Mouse (Mus musculus): ENCODE measurements around the gene Sema6c. TPM values are rescaled to one million over a fixed set of nuclear protein-coding genes. Genes with fewer than 3 reads are reported as not detected.

Gene Sema6c
- 8.0 and 8.5 TPM in 2 replicates for polyA plus RNA-seq (2012; rRNA removed)

GRCm38 (mm10) chr3:95159987-95160963, at the start of gene Sema6c:
TSS of gene Sema6c (plus strand) at chr3:95160457.
- no peak within 1 kb of the TSS for H3K27ac ChIP-seq (ENCODE audit: insufficient read depth, low read depth, low read length)
- no peak for TF ChIP-seq POLR2A (IDR thresholded peaks at IDR 0.05; ENCODE audit: low read depth, low read length)
- no peak for TF ChIP-seq CTCF (conservative IDR thresholded peaks at IDR 0.05; ENCODE audit: insufficient read depth, insufficient read length, low read depth, low read length)
- H3K4me1 ChIP-seq (ENCODE audit: control insufficient read depth, insufficient read depth, low read length) = peaks cover 9% of the 10 kb centered on the region; the same call in 1 of the 2 replicates
- H3K36me3 ChIP-seq (ENCODE audit: control insufficient read depth, insufficient read depth, low read length) = no peaks in the 10 kb centered on the region
- H3K4me3 ChIP-seq (ENCODE audit: insufficient read depth, low read depth, low read length) = peak within 1 kb of the TSS; percentile 93
- peak; percentile 95 for DNase-seq
- no peaks in the 10 kb centered on the region for H3K27me3 ChIP-seq (replicated peaks; ENCODE audit: control insufficient read depth, insufficient read depth, low read length)
- under 1% methylated on average over 66 of the region's 66 CpGs for WGBS

- H3K4me3 ChIP-seq (ENCODE audit: insufficient read depth, low read depth, low read length) = peak within 1 kb of the TSS; percentile 90
- H3K27me3 ChIP-seq (replicated peaks; ENCODE audit: control insufficient read depth, insufficient read depth, low read length) = no peaks in the 10 kb centered on the region
- H3K4me1 ChIP-seq (ENCODE audit: control insufficient read depth, insufficient read depth, low read length) = peaks cover 6% of the 10 kb centered on the region; the same call in 1 of the 2 replicates
- peak; percentile 95 for DNase-seq
- under 1% methylated on average over 54 of the region's 54 CpGs for WGBS
- peak; percentile 48 for TF ChIP-seq POLR2A (IDR thresholded peaks at IDR 0.05; ENCODE audit: low read depth, low read length)
- TF ChIP-seq CTCF (conservative IDR thresholded peaks at IDR 0.05; ENCODE audit: insufficient read depth, insufficient read length, low read depth, low read length) = no peak
- H3K27ac ChIP-seq (ENCODE audit: insufficient read depth, low read depth, low read length) = peak within 1 kb of the TSS; percentile 76
- H3K36me3 ChIP-seq (ENCODE audit: control insufficient read depth, insufficient read depth, low read length) = no peaks in the 10 kb centered on the region
These were observed 49.1 kb upstream of the Sema6c start, which contains the start of gene Vps72 for GRCm38 (mm10) chr3:95110911-95111726. TSS of gene Vps72 (plus strand) at chr3:95111022.

GRCm38 (mm10) chr3:95112760-95113159, 47.5 kb upstream of the Sema6c start:
- no peak overlapping the region for H3K27ac ChIP-seq (ENCODE audit: insufficient read depth, low read depth, low read length)
- no peak overlapping the region for H3K4me3 ChIP-seq (ENCODE audit: insufficient read depth, low read depth, low read length)
- no peak for DNase-seq
- peaks cover 6% of the 10 kb centered on the region; the same call in 1 of the 2 replicates for H3K4me1 ChIP-seq (ENCODE audit: control insufficient read depth, insufficient read depth, low read length)
- H3K27me3 ChIP-seq (replicated peaks; ENCODE audit: control insufficient read depth, insufficient read depth, low read length) = no peaks in the 10 kb centered on the region
- no peaks in the 10 kb centered on the region for H3K36me3 ChIP-seq (ENCODE audit: control insufficient read depth, insufficient read depth, low read length)
- TF ChIP-seq CTCF (conservative IDR thresholded peaks at IDR 0.05; ENCODE audit: insufficient read depth, insufficient read length, low read depth, low read length) = no peak
- no peak for TF ChIP-seq POLR2A (IDR thresholded peaks at IDR 0.05; ENCODE audit: low read depth, low read length)
- WGBS = 76% methylated on average over 1 of the region's 1 CpGs

- peaks cover 3% of the 10 kb centered on the region for H3K36me3 ChIP-seq (ENCODE audit: control insufficient read depth, insufficient read depth, low read length)
These were observed 42.5 kb upstream of the Sema6c start for GRCm38 (mm10) chr3:95117751-95118150.

GRCm38 (mm10) chr3:95121580-95121979, 38.7 kb upstream of the Sema6c start:
- peak; percentile 27 for DNase-seq
- TF ChIP-seq POLR2A (IDR thresholded peaks at IDR 0.05; ENCODE audit: low read depth, low read length) (no peak), CTCF (conservative IDR thresholded peaks at IDR 0.05; ENCODE audit: insufficient read depth, insufficient read length, low read depth, low read length) (no peak)
- Histone ChIP-seq H3K4me3 (ENCODE audit: insufficient read depth, low read depth, low read length) (no peak overlapping the region), H3K36me3 (ENCODE audit: control insufficient read depth, insufficient read depth, low read length) (peaks cover 3% of the 10 kb centered on the region), H3K27ac (ENCODE audit: insufficient read depth, low read depth, low read length) (no peak overlapping the region), H3K4me1 (ENCODE audit: control insufficient read depth, insufficient read depth, low read length) (no peaks in the 10 kb centered on the region), H3K27me3 (replicated peaks; ENCODE audit: control insufficient read depth, insufficient read depth, low read length) (no peaks in the 10 kb centered on the region)
- 55% methylated on average over 6 of the region's 6 CpGs for WGBS

More at GRCm38 (mm10) chr3:95117751-95118150, 42.5 kb upstream of the Sema6c start:
- WGBS = 91% methylated on average over 2 of the region's 2 CpGs
- H3K4me3 ChIP-seq (ENCODE audit: insufficient read depth, low read depth, low read length) = no peak overlapping the region
- H3K27me3 ChIP-seq (replicated peaks; ENCODE audit: control insufficient read depth, insufficient read depth, low read length) = no peaks in the 10 kb centered on the region
- TF ChIP-seq POLR2A (IDR thresholded peaks at IDR 0.05; ENCODE audit: low read depth, low read length) (no peak), CTCF (conservative IDR thresholded peaks at IDR 0.05; ENCODE audit: insufficient read depth, insufficient read length, low read depth, low read length) (no peak)
- no peak overlapping the region for H3K27ac ChIP-seq (ENCODE audit: insufficient read depth, low read depth, low read length)
- no peak for DNase-seq
- H3K4me1 ChIP-seq (ENCODE audit: control insufficient read depth, insufficient read depth, low read length) = no peaks in the 10 kb centered on the region

- no peak within 1 kb of the TSS for H3K4me3 ChIP-seq (ENCODE audit: insufficient read depth, low read depth, low read length)
- WGBS = 46% methylated on average over 6 of the region's 6 CpGs
- peaks cover 3% of the 10 kb centered on the region for H3K36me3 ChIP-seq (ENCODE audit: control insufficient read depth, insufficient read depth, low read length)
- no peak within 1 kb of the TSS for H3K27ac ChIP-seq (ENCODE audit: insufficient read depth, low read depth, low read length)
- no peaks in the 10 kb centered on the region for H3K4me1 ChIP-seq (ENCODE audit: control insufficient read depth, insufficient read depth, low read length)
- DNase-seq = no peak
- no peaks in the 10 kb centered on the region for H3K27me3 ChIP-seq (replicated peaks; ENCODE audit: control insufficient read depth, insufficient read depth, low read length)
- TF ChIP-seq CTCF (conservative IDR thresholded peaks at IDR 0.05; ENCODE audit: insufficient read depth, insufficient read length, low read depth, low read length) = peak; percentile 59
- TF ChIP-seq POLR2A (IDR thresholded peaks at IDR 0.05; ENCODE audit: low read depth, low read length) = no peak
These were observed 36.0 kb upstream of the Sema6c start, which contains the start of gene Tmod4 for GRCm38 (mm10) chr3:95124246-95124645. TSS of gene Tmod4 (plus strand) at chr3:95124476.
